Mouse (Mus musculus): ENCODE measurements around the gene Dppa2. TPM values are rescaled to one million over a fixed set of nuclear protein-coding genes. Genes with fewer than 3 reads are reported as not detected.

The Dppa2 gene
- polyA plus RNA-seq (2012; fragmentation: generic; extraction: Trizol), result 0.02 TPM
- long read RNA-seq, experiment 1, result 0 reads
- long read RNA-seq, experiment 2, result 0 reads

GRCm38 (mm10) chr16:48303509-48303908, at the start of gene Dppa2:
Gene Dppa2 (plus strand): TSS chr16:48303908.
- no peak within 1 kb of the TSS for H3ac ChIP-seq (ENCODE audit: control insufficient read depth, insufficient read length, low read depth)
- no peak within 1 kb of the TSS for H3K4me3 ChIP-seq (ENCODE audit: insufficient read depth, poor library complexity, severe bottlenecking)
- TF ChIP-seq CEBPB (IDR thresholded peaks at IDR 0.05; ENCODE audit: low read depth) (peak; percentile 35), MYOD1 (IDR thresholded peaks at IDR 0.05; ENCODE audit: control insufficient read depth, insufficient read length, low read depth) (no peak)
- no peaks in the 10 kb centered on the region for H3K79me2 ChIP-seq (ENCODE audit: control insufficient read depth, insufficient read depth)
- H3K36me3 ChIP-seq (ENCODE audit: control insufficient read depth, insufficient read depth), result no peaks in the 10 kb centered on the region
- H3K27me3 ChIP-seq (ENCODE audit: control insufficient read depth, insufficient read depth, insufficient read length), result no peaks in the 10 kb centered on the region
- no peaks in the 10 kb centered on the region for H3K79me3 ChIP-seq (ENCODE audit: low read depth)

- Histone ChIP-seq H3K79me3 (ENCODE audit: low read depth) (no peaks in the 10 kb centered on the region), H3ac (ENCODE audit: control insufficient read depth, insufficient read length, low read depth) (no peak overlapping the region), H3K4me3 (ENCODE audit: insufficient read depth, poor library complexity, severe bottlenecking) (no peak overlapping the region), H3K79me2 (ENCODE audit: control insufficient read depth, insufficient read depth) (no peaks in the 10 kb centered on the region), H3K27me3 (ENCODE audit: control insufficient read depth, insufficient read depth, insufficient read length) (no peaks in the 10 kb centered on the region), H3K36me3 (ENCODE audit: control insufficient read depth, insufficient read depth) (no peaks in the 10 kb centered on the region)
- no peak for TF ChIP-seq MYOG (IDR thresholded peaks at IDR 0.05; ENCODE audit: control insufficient read depth, extremely low read depth, insufficient read length)
- TF ChIP-seq CEBPB (IDR thresholded peaks at IDR 0.05; ENCODE audit: low read depth), result no peak
- no peak for TF ChIP-seq USF1 (IDR thresholded peaks at IDR 0.05; ENCODE audit: low read depth)
- TF ChIP-seq FOSL1 (IDR thresholded peaks at IDR 0.05; ENCODE audit: insufficient read depth, low read length, poor library complexity, severe bottlenecking), result no peak
- no peak for TF ChIP-seq MYOD1 (IDR thresholded peaks at IDR 0.05; ENCODE audit: control insufficient read depth, insufficient read length, low read depth)
- no peak for TF ChIP-seq CTCF (IDR thresholded peaks at IDR 0.05; ENCODE audit: control insufficient read depth, insufficient read depth, insufficient read length)
- TF ChIP-seq MAX (IDR thresholded peaks at IDR 0.05), result no peak
Observed at GRCm38 (mm10) chr16:48254584-48254983, 49.1 kb upstream of the Dppa2 start.

GRCm38 (mm10) chr16:48259519-48259918, 44.2 kb upstream of the Dppa2 start:
- no peak overlapping the region for H3ac ChIP-seq (ENCODE audit: control insufficient read depth, insufficient read length, low read depth)
- H3K4me3 ChIP-seq (ENCODE audit: insufficient read depth, poor library complexity, severe bottlenecking), result no peak overlapping the region
- TF ChIP-seq CEBPB (IDR thresholded peaks at IDR 0.05; ENCODE audit: low read depth), result no peak
- TF ChIP-seq CTCF (IDR thresholded peaks at IDR 0.05; ENCODE audit: control insufficient read depth, insufficient read depth, insufficient read length), result no peak
- no peak for TF ChIP-seq MAX (IDR thresholded peaks at IDR 0.05)
- TF ChIP-seq USF1 (IDR thresholded peaks at IDR 0.05; ENCODE audit: low read depth), result no peak
- TF ChIP-seq FOSL1 (IDR thresholded peaks at IDR 0.05; ENCODE audit: insufficient read depth, low read length, poor library complexity, severe bottlenecking), result no peak

DNA sequence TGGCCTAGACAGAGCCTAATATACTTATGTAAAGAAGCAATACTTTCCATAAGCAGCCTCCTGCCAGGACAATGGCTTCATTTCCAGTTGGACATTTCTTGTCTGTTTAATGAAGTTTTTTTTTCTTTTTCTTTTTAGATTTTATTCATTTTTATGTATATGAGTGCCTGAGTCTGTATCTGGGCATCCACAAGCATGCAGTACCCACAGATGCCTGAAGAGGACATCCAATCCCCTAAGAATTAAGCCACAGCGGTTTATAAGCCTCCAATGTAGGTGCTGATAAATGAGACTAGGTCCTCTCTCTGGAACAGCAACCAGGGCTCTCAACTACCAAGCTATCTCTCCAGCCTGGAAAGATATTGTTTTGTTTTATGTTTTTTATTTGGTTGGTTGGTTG, 40.8 kb upstream of the Dppa2 start:
- no peaks in the 10 kb centered on the region for H3K36me3 ChIP-seq (ENCODE audit: control insufficient read depth, insufficient read depth)
- H3K4me3 ChIP-seq (ENCODE audit: insufficient read depth, poor library complexity, severe bottlenecking), result no peak overlapping the region
- no peak overlapping the region for H3ac ChIP-seq (ENCODE audit: control insufficient read depth, insufficient read length, low read depth)
- TF ChIP-seq CTCF (IDR thresholded peaks at IDR 0.05; ENCODE audit: control insufficient read depth, insufficient read depth, insufficient read length) (no peak), CEBPB (IDR thresholded peaks at IDR 0.05; ENCODE audit: low read depth) (no peak), MYOD1 (IDR thresholded peaks at IDR 0.05; ENCODE audit: control insufficient read depth, insufficient read length, low read depth) (no peak)
- no peaks in the 10 kb centered on the region for H3K79me3 ChIP-seq (ENCODE audit: low read depth)
- no peaks in the 10 kb centered on the region for H3K27me3 ChIP-seq (ENCODE audit: control insufficient read depth, insufficient read depth, insufficient read length)
- no peaks in the 10 kb centered on the region for H3K79me2 ChIP-seq (ENCODE audit: control insufficient read depth, insufficient read depth)

More at GRCm38 (mm10) chr16:48259519-48259918, 44.2 kb upstream of the Dppa2 start:
- Histone ChIP-seq H3K79me3 (ENCODE audit: low read depth) (no peaks in the 10 kb centered on the region), H3K79me2 (ENCODE audit: control insufficient read depth, insufficient read depth) (no peaks in the 10 kb centered on the region), H3K27me3 (ENCODE audit: control insufficient read depth, insufficient read depth, insufficient read length) (no peaks in the 10 kb centered on the region), H3K36me3 (ENCODE audit: control insufficient read depth, insufficient read depth) (no peaks in the 10 kb centered on the region)

DNA sequence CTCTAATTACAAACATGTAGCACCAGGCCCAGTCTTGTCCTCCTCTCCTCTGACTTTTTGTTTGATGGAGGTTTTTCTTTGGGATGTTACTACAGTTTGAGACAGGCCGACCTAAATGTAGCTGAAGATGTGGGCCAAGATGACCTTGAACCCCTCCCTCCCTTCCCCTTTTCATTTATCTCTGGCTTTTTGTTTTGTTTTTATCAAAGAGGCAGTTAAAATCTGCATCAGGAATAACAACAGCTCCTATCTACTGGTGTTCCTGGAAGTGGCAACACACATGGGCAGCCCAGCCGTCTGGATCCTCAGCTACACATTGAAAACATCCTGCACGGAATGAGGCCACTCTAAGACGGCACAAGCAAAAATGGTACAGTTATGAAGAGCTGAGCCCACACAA, 37.9 kb upstream of the Dppa2 start:
- no peak for TF ChIP-seq CEBPB (IDR thresholded peaks at IDR 0.05; ENCODE audit: low read depth)
- no peak for TF ChIP-seq MYOG (IDR thresholded peaks at IDR 0.05; ENCODE audit: control insufficient read depth, extremely low read depth, insufficient read length)
- TF ChIP-seq USF1 (IDR thresholded peaks at IDR 0.05; ENCODE audit: low read depth), result no peak
- TF ChIP-seq MAX (IDR thresholded peaks at IDR 0.05), result no peak
- no peak for TF ChIP-seq CTCF (IDR thresholded peaks at IDR 0.05; ENCODE audit: control insufficient read depth, insufficient read depth, insufficient read length)
- TF ChIP-seq MYOD1 (IDR thresholded peaks at IDR 0.05; ENCODE audit: control insufficient read depth, insufficient read length, low read depth), result no peak
- TF ChIP-seq FOSL1 (IDR thresholded peaks at IDR 0.05; ENCODE audit: insufficient read depth, low read length, poor library complexity, severe bottlenecking), result no peak
- Histone ChIP-seq H3K4me3 (ENCODE audit: insufficient read depth, poor library complexity, severe bottlenecking) (no peak overlapping the region), H3ac (ENCODE audit: control insufficient read depth, insufficient read length, low read depth) (no peak overlapping the region), H3K36me3 (ENCODE audit: control insufficient read depth, insufficient read depth) (no peaks in the 10 kb centered on the region), H3K79me3 (ENCODE audit: low read depth) (no peaks in the 10 kb centered on the region), H3K79me2 (ENCODE audit: control insufficient read depth, insufficient read depth) (no peaks in the 10 kb centered on the region), H3K27me3 (ENCODE audit: control insufficient read depth, insufficient read depth, insufficient read length) (no peaks in the 10 kb centered on the region)

GRCm38 (mm10) chr16:48276940-48277339, 26.8 kb upstream of the Dppa2 start:
- no peaks in the 10 kb centered on the region for H3K36me3 ChIP-seq (ENCODE audit: control insufficient read depth, insufficient read depth)
- H3K79me2 ChIP-seq (ENCODE audit: control insufficient read depth, insufficient read depth), result no peaks in the 10 kb centered on the region
- H3K4me3 ChIP-seq (ENCODE audit: insufficient read depth, poor library complexity, severe bottlenecking), result no peak overlapping the region
- no peaks in the 10 kb centered on the region for H3K27me3 ChIP-seq (ENCODE audit: control insufficient read depth, insufficient read depth, insufficient read length)
- no peak overlapping the region for H3ac ChIP-seq (ENCODE audit: control insufficient read depth, insufficient read length, low read depth)
- TF ChIP-seq MYOG (IDR thresholded peaks at IDR 0.05; ENCODE audit: control insufficient read depth, extremely low read depth, insufficient read length) (no peak), USF1 (IDR thresholded peaks at IDR 0.05; ENCODE audit: low read depth) (no peak), FOSL1 (IDR thresholded peaks at IDR 0.05; ENCODE audit: insufficient read depth, low read length, poor library complexity, severe bottlenecking) (no peak), CTCF (IDR thresholded peaks at IDR 0.05; ENCODE audit: control insufficient read depth, insufficient read depth, insufficient read length) (no peak), MYOD1 (IDR thresholded peaks at IDR 0.05; ENCODE audit: control insufficient read depth, insufficient read length, low read depth) (no peak), CEBPB (IDR thresholded peaks at IDR 0.05; ENCODE audit: low read depth) (no peak), MAX (IDR thresholded peaks at IDR 0.05) (no peak)
- no peaks in the 10 kb centered on the region for H3K79me3 ChIP-seq (ENCODE audit: low read depth)

All from C2C12 (cell line).